Mouse (Mus musculus) forebrain, embryonic 11.5 days (tissue): ENCODE results near the gene Fbxw27. TPM values are rescaled to one million over a fixed set of nuclear protein-coding genes. Genes with fewer than 3 reads are reported as not detected.
"Not testable (repeated sequence)": the region's sequence is repeated elsewhere in the genome, so short reads cannot be mapped to it uniquely, and the experiment has no call there.

Source experiments
- ATAC-seq: fragments of 200-750 bp; cut with Nextera tagmentation; replicated peaks from 2 replicates; pipeline ENCODE4 v1.8.0; 2017; ENCODE audit warnings: moderate TSS enrichment; ENCODE audit not compliant: low FRiP score
- DNase-seq: peaks from one replicate; pipeline ENCODE4 v3.0.0-alpha.2; 2017; ENCODE audit warnings: low spot score
- H3K27ac ChIP-seq: fragments of 300-500 bp; sonication (generic); 2 replicates; pipeline ENCODE4 v1.5.1; 2014; ENCODE audit warnings: low read depth, low read length
- H3K27me3 ChIP-seq: fragments of 300-500 bp; sonication (generic); 2 replicates; pipeline ENCODE4 v1.6.1; 2014; ENCODE audit warnings: mild to moderate bottlenecking, low read length, mixed read lengths; ENCODE audit not compliant: control insufficient read depth, insufficient read depth
- H3K36me3 ChIP-seq: fragments of 300-500 bp; sonication (generic); 2 replicates; pipeline ENCODE4 v1.6.1; 2014; ENCODE audit warnings: mild to moderate bottlenecking, low read length, moderate library complexity, mixed read lengths; ENCODE audit not compliant: control insufficient read depth, insufficient read depth
- H3K4me1 ChIP-seq: fragments of 300-500 bp; sonication (generic); replicated peaks from 2 replicates; pipeline ENCODE4 v1.6.1; 2014; ENCODE audit warnings: low read length, mixed read lengths; ENCODE audit not compliant: control insufficient read depth, insufficient read depth
- H3K4me2 ChIP-seq: fragments of 300-500 bp; sonication (generic); 2 replicates; pipeline ENCODE4 v1.6.1; 2014; ENCODE audit warnings: low read depth, mild to moderate bottlenecking, low read length, moderate library complexity, mixed read lengths; ENCODE audit not compliant: severe bottlenecking
- H3K4me3 ChIP-seq: fragments of 300-500 bp; sonication (generic); 2 replicates; pipeline ENCODE4 v1.5.1; 2014; ENCODE audit warnings: low read depth, low read length
- H3K9ac ChIP-seq: fragments of 300-500 bp; sonication (generic); 2 replicates; pipeline ENCODE4 v1.6.1; 2014; ENCODE audit warnings: low read length
- H3K9me3 ChIP-seq: fragments of 300-500 bp; sonication (generic); 2 replicates; pipeline ENCODE4 v1.6.1; 2016; ENCODE audit warnings: low read length, mixed read lengths; ENCODE audit not compliant: control insufficient read depth
- WGBS: fragments of 180-500 bp; shearing (Covaris S2); extraction: QIAGEN DNeasy Blood & Tissue Kit; methylation state at CpG from one replicate; pipeline ENCODE4 v1.1.7; 2014; 5-methylcytosine and 5-hydroxymethylcytosine counted together
- polyA plus RNA-seq: library from polyadenylated mRNA; unstranded; fragments of >200 nt; fragmentation: Nextera tagmentation; extraction: Ambion mirVana; gene quantifications from 2 replicates; pipeline ENCODE4 v1.2.1, GENCODE M21; 2014

Fbxw27 gene
- polyA plus RNA-seq, 1 experiment from 2014 or later = not detected

DNA sequence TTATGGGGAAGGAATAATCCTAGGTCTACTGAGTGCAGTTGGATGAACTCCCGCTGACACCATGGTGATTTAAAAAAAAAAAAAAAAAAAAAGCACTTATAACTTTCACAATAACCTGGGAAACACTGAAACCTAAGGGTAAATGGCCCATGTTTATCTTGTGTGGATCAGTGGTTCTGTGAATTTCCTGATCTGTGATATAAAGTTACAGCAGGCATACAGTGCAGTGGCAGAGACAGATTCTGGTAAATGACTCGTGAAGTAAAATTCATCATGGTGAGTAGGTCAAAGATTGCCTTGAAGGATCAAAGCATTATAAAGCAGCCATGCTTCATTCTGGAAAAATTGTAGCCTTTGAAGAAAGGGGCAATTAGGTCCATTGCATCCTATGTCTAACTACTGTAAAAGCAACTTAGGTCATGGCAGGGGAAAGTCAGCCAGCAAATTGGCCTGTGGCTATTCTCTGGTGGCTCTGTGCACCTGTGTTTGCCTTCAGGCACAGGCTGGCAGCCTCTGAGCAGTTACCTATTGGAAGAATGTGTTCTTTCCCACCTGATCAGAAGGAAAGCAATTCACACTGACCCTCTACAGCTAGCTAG lies 16.3 kb upstream of the Fbxw27 start:
- WGBS = 78% methylated on average over 2 of the region's 2 CpGs
- Histone ChIP-seq H3K36me3 (no peaks in the 10 kb centered on the region), H3K4me3 (no peak overlapping the region), H3K4me2 (no peak overlapping the region), H3K27ac (no peak overlapping the region), H3K9me3 (no peaks in the 10 kb centered on the region), H3K4me1 (no peaks in the 10 kb centered on the region), H3K9ac (no peak overlapping the region), H3K27me3 (no peaks in the 10 kb centered on the region)
- no peak for ATAC-seq
- no peak for DNase-seq

DNA sequence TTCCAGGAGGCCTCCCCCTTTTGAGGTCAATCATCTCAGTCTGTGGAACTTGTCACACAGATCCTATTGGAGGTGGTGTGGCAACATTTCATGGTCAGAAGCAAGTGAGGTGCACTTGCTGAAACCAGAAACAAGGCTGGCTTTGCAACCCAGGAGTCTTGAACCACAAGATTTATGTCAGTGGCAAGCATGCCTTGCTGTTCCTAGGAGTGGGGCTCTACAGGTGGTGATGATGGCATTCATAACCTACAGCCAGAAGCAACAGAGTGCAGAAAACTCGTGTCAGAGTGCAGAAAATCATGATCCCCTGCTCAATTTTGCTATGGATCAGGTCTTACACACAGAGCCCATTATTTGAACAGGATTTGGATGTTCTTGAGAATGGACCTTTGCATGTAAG lies 15.8 kb upstream of the Fbxw27 start:
- Histone ChIP-seq H3K27ac (no peak overlapping the region), H3K9ac (no peak overlapping the region), H3K4me3 (no peak overlapping the region), H3K4me1 (no peaks in the 10 kb centered on the region), H3K27me3 (no peaks in the 10 kb centered on the region), H3K9me3 (no peaks in the 10 kb centered on the region), H3K4me2 (no peak overlapping the region), H3K36me3 (no peaks in the 10 kb centered on the region)
- DNase-seq (no peak), ATAC-seq (no peak)
- WGBS = 53% methylated on average over 1 of the region's 1 CpGs

GRCm38 (mm10) chr9:109805596-109805995 lies 15.1 kb upstream of the Fbxw27 start:
- H3K4me2 ChIP-seq, H3K36me3 ChIP-seq, ATAC-seq, H3K4me1 ChIP-seq, H3K27me3 ChIP-seq, H3K9me3 ChIP-seq, H3K27ac ChIP-seq, H3K4me3 ChIP-seq, H3K9ac ChIP-seq, DNase-seq: not testable (repeated sequence)
- 92% methylated on average over 2 of the region's 2 CpGs for WGBS

GRCm38 (mm10) chr9:109798051-109798450 lies 7.6 kb upstream of the Fbxw27 start:
- DNase-seq (no peak), ATAC-seq (no peak)
- H3K4me2 ChIP-seq = no peak overlapping the region
- H3K9me3 ChIP-seq = no peaks in the 10 kb centered on the region
- no peaks in the 10 kb centered on the region for H3K4me1 ChIP-seq
- no peaks in the 10 kb centered on the region for H3K27me3 ChIP-seq
- H3K27ac ChIP-seq = no peak overlapping the region
- H3K36me3 ChIP-seq = no peaks in the 10 kb centered on the region
- no peak overlapping the region for H3K9ac ChIP-seq
- 86% methylated on average over 1 of the region's 1 CpGs for WGBS
- no peak overlapping the region for H3K4me3 ChIP-seq

DNA sequence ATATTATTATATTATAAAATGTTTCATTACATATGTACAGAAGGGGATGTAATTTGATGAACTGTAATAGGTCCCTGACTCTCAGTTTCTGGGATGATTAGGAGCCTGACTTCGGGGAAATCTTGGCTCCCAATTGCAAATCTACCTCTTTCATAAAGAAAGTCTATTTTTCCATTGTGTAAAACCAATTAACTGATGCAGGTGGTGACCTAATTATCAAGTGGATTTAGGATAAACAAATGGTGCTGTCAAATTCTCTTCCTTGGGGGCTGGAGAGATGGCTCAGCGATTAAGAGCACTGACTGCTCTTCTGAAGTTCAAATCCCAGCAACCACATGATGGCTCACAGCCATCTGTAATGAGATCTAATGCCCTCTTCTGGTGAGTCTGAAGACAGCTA lies 5.3 kb upstream of the Fbxw27 start:
- Histone ChIP-seq H3K36me3 (no peaks in the 10 kb centered on the region), H3K9me3 (no peaks in the 10 kb centered on the region), H3K4me3 (no peak overlapping the region), H3K9ac (no peak overlapping the region), H3K4me1 (no peaks in the 10 kb centered on the region), H3K27me3 (no peaks in the 10 kb centered on the region), H3K27ac (no peak overlapping the region), H3K4me2 (no peak overlapping the region)
- DNase-seq (no peak), ATAC-seq (no peak)
- 68% methylated on average over 2 of the region's 2 CpGs for WGBS

- Histone ChIP-seq H3K27me3 (no peaks in the 10 kb centered on the region), H3K4me2 (no peak overlapping the region), H3K36me3 (no peaks in the 10 kb centered on the region), H3K4me3 (no peak overlapping the region), H3K27ac (no peak overlapping the region), H3K4me1 (no peaks in the 10 kb centered on the region), H3K9me3 (no peaks in the 10 kb centered on the region), H3K9ac (no peak overlapping the region)
- DNase-seq (no peak), ATAC-seq (no peak)
- WGBS = 77% methylated on average over 2 of the region's 2 CpGs
These were observed 4.8 kb upstream of the Fbxw27 start for GRCm38 (mm10) chr9:109795221-109795620.

DNA sequence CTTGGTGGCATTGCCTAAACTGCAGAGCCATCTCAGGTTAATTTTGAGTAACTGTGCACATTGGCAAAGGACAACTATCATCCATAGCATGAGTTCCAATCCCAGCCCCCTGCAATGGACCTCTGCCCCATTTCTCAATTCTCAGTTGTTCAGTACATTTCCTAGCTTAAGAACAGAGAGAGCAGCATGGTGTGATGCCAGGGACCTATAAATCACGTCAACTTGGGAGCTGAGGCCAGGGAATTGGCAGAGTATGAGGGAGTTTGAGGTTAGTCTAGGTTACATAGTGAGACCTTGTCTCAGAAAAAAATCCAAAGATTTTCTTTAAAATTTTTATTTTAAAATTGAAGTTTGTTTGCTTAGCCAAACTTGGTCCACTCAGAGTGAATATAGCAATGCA lies 23.6 kb downstream of the Fbxw27 start:
- H3K4me3 ChIP-seq, H3K27ac ChIP-seq, H3K4me2 ChIP-seq, H3K9ac ChIP-seq, H3K9me3 ChIP-seq, H3K36me3 ChIP-seq, ATAC-seq, DNase-seq, H3K27me3 ChIP-seq, H3K4me1 ChIP-seq: not testable (repeated sequence)
- WGBS = 85% methylated on average over 1 of the region's 1 CpGs

DNA sequence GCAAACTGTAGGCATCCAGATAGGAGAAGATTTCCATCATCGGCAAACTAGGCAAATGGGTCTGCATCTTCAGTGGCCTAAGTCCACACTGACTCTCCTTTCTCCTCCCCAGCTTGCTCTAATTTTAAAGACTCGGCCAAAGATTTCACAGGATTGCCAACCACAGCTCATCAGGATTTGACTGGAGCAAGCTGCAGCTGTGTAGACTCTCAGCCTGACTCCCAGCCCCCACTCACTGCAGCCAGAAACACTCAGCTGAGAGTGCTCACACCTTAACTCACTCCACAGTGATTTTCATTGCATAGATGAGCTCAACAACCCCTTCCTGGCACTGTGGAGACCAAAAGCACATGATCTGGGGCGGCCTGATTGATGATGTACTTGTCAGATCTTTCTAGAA lies 44.5 kb downstream of the Fbxw27 start, which contains the start of gene Fbxw26:
Gene Fbxw26, minus strand, starts transcription at position 101 of the 400 bp plus-strand sequence.
- not testable (repeated sequence) for H3K9me3 ChIP-seq, ATAC-seq, H3K4me3 ChIP-seq, H3K9ac ChIP-seq, H3K4me2 ChIP-seq, H3K27ac ChIP-seq, H3K4me1 ChIP-seq, H3K36me3 ChIP-seq, H3K27me3 ChIP-seq, DNase-seq
- 83% methylated on average over 3 of the region's 3 CpGs for WGBS
